Mouse (Mus musculus) lung, adult 2 months (tissue): Measurements from ENCODE around the gene Golga2. TPM values are rescaled to one million over a fixed set of nuclear protein-coding genes. Genes with fewer than 3 reads are reported as not detected.

Experiments used
- DNase-seq: peaks from one replicate; pipeline ENCODE4 v3.0.0; 2022
- H3K4me1 ChIP-seq: fragments of 200-500 bp; 2 replicates; pipeline ENCODE4 v1.6.1; 2011; ENCODE audit warnings: low read length; ENCODE audit not compliant: control insufficient read depth, insufficient read depth
- H3K4me3 ChIP-seq: fragments of 200-500 bp; replicated peaks from 2 replicates; pipeline ENCODE3; 2011; ENCODE audit warnings: low read depth, mild to moderate bottlenecking, control low read depth, low read length; ENCODE audit errors: extremely low read depth
- CTCF ChIP-seq: fragments of 200-500 bp; IDR thresholded peaks from 2 replicates; pipeline ENCODE4 v1.5.1; 2011; ENCODE audit warnings: mild to moderate bottlenecking, low read length, control low read depth; ENCODE audit not compliant: insufficient read depth
- POLR2A ChIP-seq: fragments of 200-500 bp; IDR thresholded peaks from 2 replicates; pipeline ENCODE4 v1.6.1; 2011; ENCODE audit warnings: low read depth, mild to moderate bottlenecking, control low read depth, low read length, borderline replicate concordance; ENCODE audit errors: extremely low read depth
- WGBS: fragments of 180-500 bp; shearing (Covaris S2); methylation state at CpG from one replicate; pipeline ENCODE4 v1.1.7; 2018; 5-methylcytosine and 5-hydroxymethylcytosine counted together
- polyA plus RNA-seq: library from polyadenylated mRNA; depleted of rRNA; stranded (reverse); fragments of >200 nt; gene quantifications from 2 replicates; pipeline ENCODE4 v1.2.3, GENCODE M21; 2012

Gene Golga2
- polyA plus RNA-seq, 1 experiment: 45.0 TPM

- H3K4me1 ChIP-seq: no peaks in the 10 kb centered on the region
- 88% methylated on average over 4 of the region's 4 CpGs for WGBS
- TF ChIP-seq POLR2A: no peak
- no peak for TF ChIP-seq CTCF
Observed at GRCm38 (mm10) chr2:32342039-32342438, 54.9 kb downstream of the Golga2 start.

GRCm38 (mm10) chr2:32342539-32343350, 55.6 kb downstream of the Golga2 start:
- Histone ChIP-seq H3K4me3 (no peak overlapping the region), H3K4me1 (no peaks in the 10 kb centered on the region)
- WGBS: 65% methylated on average over 6 of the region's 6 CpGs
- no peak for TF ChIP-seq CTCF
- no peak for TF ChIP-seq POLR2A
- DNase-seq: no peak

More at GRCm38 (mm10) chr2:32342039-32342438, 54.9 kb downstream of the Golga2 start:
- H3K4me3 ChIP-seq: no peak overlapping the region
- DNase-seq: no peak

GRCm38 (mm10) chr2:32343351-32343671, 56.1 kb downstream of the Golga2 start:
- Histone ChIP-seq H3K4me1 (no peaks in the 10 kb centered on the region), H3K4me3 (no peak overlapping the region)
- DNase-seq: no peak
- 92% methylated on average over 2 of the region's 2 CpGs for WGBS
- TF ChIP-seq CTCF: no peak
- no peak for TF ChIP-seq POLR2A

- DNase-seq: no peak
- no peaks in the 10 kb centered on the region for H3K4me1 ChIP-seq
- whole genome bisulfite sequencing: 77% methylated on average over 10 of the region's 10 CpGs
- H3K4me3 ChIP-seq: no peak overlapping the region
- TF ChIP-seq CTCF (no peak), POLR2A (no peak)
Observed at GRCm38 (mm10) chr2:32344056-32344455, 56.9 kb downstream of the Golga2 start.

- Histone ChIP-seq H3K4me3 (no peak overlapping the region), H3K4me1 (no peaks in the 10 kb centered on the region)
- 75% methylated on average over 14 of the region's 14 CpGs for WGBS
- DNase-seq: no peak
- TF ChIP-seq POLR2A (no peak), CTCF (no peak)
Observed at GRCm38 (mm10) chr2:32344598-32345321, 57.6 kb downstream of the Golga2 start.

- Histone ChIP-seq H3K4me1 (peaks cover 2% of the 10 kb centered on the region; the same call in 1 of the 2 replicates), H3K4me3 (no peak overlapping the region)
- 69% methylated on average over 6 of the region's 6 CpGs for WGBS
- DNase-seq: no peak
- TF ChIP-seq POLR2A: no peak
- TF ChIP-seq CTCF: no peak
Observed at GRCm38 (mm10) chr2:32347019-32347418, 59.8 kb downstream of the Golga2 start.

- 87% methylated on average over 11 of the region's 11 CpGs for WGBS
- no peak overlapping the region for H3K4me3 ChIP-seq
- no peak for DNase-seq
- TF ChIP-seq CTCF: no peak
- no peak for TF ChIP-seq POLR2A
- H3K4me1 ChIP-seq: peaks cover 2% of the 10 kb centered on the region; the same call in 1 of the 2 replicates
Observed at GRCm38 (mm10) chr2:32348311-32348710, 61.1 kb downstream of the Golga2 start.

GRCm38 (mm10) chr2:32349625-32350255, 62.6 kb downstream of the Golga2 start:
- DNase-seq: no peak
- Histone ChIP-seq H3K4me3 (no peak overlapping the region), H3K4me1 (peaks cover 2% of the 10 kb centered on the region; the same call in 1 of the 2 replicates)
- TF ChIP-seq CTCF (no peak), POLR2A (no peak)
- WGBS: 58% methylated on average over 8 of the region's 8 CpGs

GRCm38 (mm10) chr2:32350471-32351051, 63.4 kb downstream of the Golga2 start:
- no peak for DNase-seq
- Histone ChIP-seq H3K4me1 (peaks cover 2% of the 10 kb centered on the region; the same call in 1 of the 2 replicates), H3K4me3 (no peak overlapping the region)
- TF ChIP-seq CTCF (no peak), POLR2A (no peak)
- WGBS: 48% methylated on average over 13 of the region's 13 CpGs

GRCm38 (mm10) chr2:32351471-32351961, 64.3 kb downstream of the Golga2 start:
- WGBS: 50% methylated on average over 9 of the region's 9 CpGs
- H3K4me1 ChIP-seq: peaks cover 2% of the 10 kb centered on the region; the same call in 1 of the 2 replicates
- no peak overlapping the region for H3K4me3 ChIP-seq
- no peak for DNase-seq
- TF ChIP-seq POLR2A (no peak), CTCF (no peak)
